Mouse (Mus musculus) bone marrow, adult 2 months (tissue): ENCODE data around the gene Icam1.

ENCODE experiments used
- CTCF ChIP-seq: fragments of 200-500 bp; IDR thresholded peaks from 2 replicates; pipeline ENCODE4 v1.5.1; 2011; ENCODE audit warnings: low read length, control low read depth; ENCODE audit not compliant: control insufficient read depth, insufficient read depth
- POLR2A ChIP-seq: fragments of 200-500 bp; IDR thresholded peaks from 2 replicates; pipeline ENCODE4 v1.6.1; 2011; ENCODE audit warnings: low read depth, mild to moderate bottlenecking, control low read depth, low read length, borderline replicate concordance; ENCODE audit not compliant: control insufficient read depth

DNA sequence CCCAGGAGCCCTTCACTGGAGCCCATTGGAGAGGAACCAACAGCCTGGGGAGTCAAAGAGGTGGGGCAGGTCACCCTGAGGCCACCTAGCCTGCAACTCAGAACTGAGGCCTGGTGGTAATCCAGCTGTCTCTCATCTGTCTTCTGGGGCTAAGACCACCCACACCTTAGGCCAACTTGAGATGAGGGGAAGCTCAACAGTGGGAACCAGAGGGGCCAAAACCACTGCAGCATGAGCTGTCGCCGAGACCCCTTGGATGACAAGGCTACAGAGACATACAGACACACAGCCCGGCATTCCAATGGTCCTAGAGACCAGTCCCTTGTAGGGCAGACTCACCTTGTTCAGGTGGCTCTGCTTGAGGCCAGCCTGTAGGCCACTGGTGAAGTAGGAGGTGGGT, 59.8 kb downstream of the Icam1 start:
- no peak for TF ChIP-seq CTCF
- TF ChIP-seq POLR2A: no peak
